In genomic region chr2:114012749-114013211, GRCm38 (mm10) we compare ENCODE assay signal across 9 mouse cellular contexts. TPM values are rescaled to one million over a fixed set of nuclear protein-coding genes. Genes with fewer than 3 reads are reported as not detected.
DNase-seq lines count a peak whose midpoint lies in the region; ATAC-seq and TF ChIP-seq lines count a peak whose summit lies in the region.
"Had no signal": no experiment of that assay in that cellular context is flagged by ENCODE, and none has a peak within 500 bp of the region (broad histone marks: within the 10 kb centered on the region; RNA-seq: fewer than 3 reads in every experiment).

No protein-coding gene starts in this region.

- ATAC-seq in hindbrain, embryonic 12.5 days (ENCODE audit: low FRiP score), result peak; percentile 88
- peak; percentile 65 for ATAC-seq in neural tube, embryonic 11.5 days (ENCODE audit: insufficient read depth, low FRiP score, low TSS enrichment)
- ATAC-seq in megakaryocyte-erythroid progenitor cell, adult 5-6 weeks (replicated peaks; ENCODE audit: low FRiP score, low TSS enrichment, poor library complexity, severe bottlenecking), result no peak
- ATAC-seq in megakaryocyte progenitor cell, adult 5-6 weeks (replicated peaks; ENCODE audit: poor library complexity), result no peak

- peaks cover 7% of the 10 kb centered on the region for H3K4me1 ChIP-seq in hindbrain, embryonic 12.5 days
- no peaks in the 10 kb centered on the region for H3K4me1 ChIP-seq in neural tube, embryonic 11.5 days (ENCODE audit: control insufficient read depth, insufficient read depth, low read length)

- no peak for TF ChIP-seq CTCF in layer of hippocampus, adult 2 months (conservative IDR thresholded peaks at IDR 0.05)

- peaks cover 51% of the 10 kb centered on the region for H3K27me3 ChIP-seq in hindbrain, embryonic 12.5 days
- peaks cover 23% of the 10 kb centered on the region for H3K27me3 ChIP-seq in neural tube, embryonic 11.5 days (ENCODE audit: control insufficient read depth, insufficient read depth, low read length)

- WGBS in hindbrain, embryonic 12.5 days, result 3% methylated on average over 19 of the region's 19 CpGs
- WGBS in neural tube, embryonic 11.5 days, result 4% methylated on average over 19 of the region's 19 CpGs

- no peaks in the 10 kb centered on the region for H3K36me3 ChIP-seq in hindbrain, embryonic 12.5 days
- no peaks in the 10 kb centered on the region for H3K36me3 ChIP-seq in neural tube, embryonic 11.5 days (ENCODE audit: control insufficient read depth, insufficient read depth, low read length)

- no peak for DNase-seq in layer of hippocampus, adult 2 months (ENCODE audit: low spot score in 2 of 2)
- DNase-seq in layer of hippocampus, adult 18-20 months (ENCODE audit: low spot score in 2 of 2), result no peak
- peak; percentile 59 to 65 for DNase-seq in cerebellum, postnatal 14 days
- peak; percentile 35 for DNase-seq in neural tube, embryonic 11.5 days (ENCODE audit: low spot score)
- no peak for DNase-seq in adrenal gland, postnatal 36 days

- peak overlapping the region; percentile 55 for H3K4me3 ChIP-seq in layer of hippocampus, adult 2 months
- H3K4me3 ChIP-seq in hindbrain, embryonic 12.5 days, result peak overlapping the region; percentile 66
- peak overlapping the region; percentile 52 for H3K4me3 ChIP-seq in neural tube, embryonic 11.5 days (ENCODE audit: low read depth, low read length)

- no peaks in the 10 kb centered on the region for H3K9me3 ChIP-seq in hindbrain, embryonic 12.5 days (replicated peaks)
- H3K9me3 ChIP-seq in neural tube, embryonic 11.5 days (ENCODE audit: control insufficient read depth, low read length), result no peaks in the 10 kb centered on the region

- H3K9ac ChIP-seq in hindbrain, embryonic 12.5 days, result peak overlapping the region; percentile 67
- peak overlapping the region; percentile 56 for H3K9ac ChIP-seq in neural tube, embryonic 11.5 days (ENCODE audit: low read length)

- H3K4me2 ChIP-seq in hindbrain, embryonic 12.5 days (replicated peaks), result peak overlapping the region; percentile 91
- peak overlapping the region; percentile 90 for H3K4me2 ChIP-seq in neural tube, embryonic 11.5 days (ENCODE audit: low read depth)

- H3K27ac ChIP-seq in layer of hippocampus, adult 2 months, result peak overlapping the region; percentile 53; the same call in 1 of the 2 replicates
- 0 out of 2 replicates have a peak overlapping the region, but pooled peaks have one; percentile 68 for H3K27ac ChIP-seq in hindbrain, embryonic 12.5 days
- H3K27ac ChIP-seq in neural tube, embryonic 11.5 days (ENCODE audit: low read depth, low read length), result no peak overlapping the region

RNA-seq across cellular contexts. Expression of gene Gjd2, which starts 0.6 kb away (rescaled TPM):
- 1 to 10 TPM; 4.8 to 5.5 TPM for total RNA-seq in layer of hippocampus, adult 2 months (2021)
- total RNA-seq in layer of hippocampus, adult 18-20 months (2021), result 1 to 10 TPM; 4.5 to 4.8 TPM
- polyA plus RNA-seq in hindbrain, embryonic 12.5 days (2016; fragmentation: Nextera tagmentation; extraction: Ambion mirVana), result 1.6 and 1.7 TPM in 2 replicates
- polyA plus RNA-seq in neural tube, embryonic 11.5 days (2014; fragmentation: Nextera tagmentation; extraction: Ambion mirVana), result 1.3 TPM in 2 replicates
- not detected in 2 replicates for total RNA-seq in megakaryocyte-erythroid progenitor cell, adult 5-6 weeks (2014; fragmentation: Nextera tagmentation)
- not detected in 2 replicates for total RNA-seq in megakaryocyte-erythroid progenitor cell, adult 5-6 weeks (2017)
- not detected in 2 replicates for total RNA-seq in megakaryocyte progenitor cell, adult 5-6 weeks (2015)
- not detected in 2 replicates for total RNA-seq in megakaryocyte progenitor cell, adult 5-6 weeks (2017)
- 1 to 10 TPM; 4.1 to 4.9 TPM for total RNA-seq in adrenal gland, postnatal 36 days (2021)

RNA-seq across cellular contexts. Expression of gene Actc1, which starts 40.6 kb away (rescaled TPM):
- not detected for total RNA-seq in layer of hippocampus, adult 2 months (2021)
- not detected for total RNA-seq in layer of hippocampus, adult 18-20 months (2021)
- polyA plus RNA-seq in hindbrain, embryonic 12.5 days (2016; fragmentation: Nextera tagmentation; extraction: Ambion mirVana), result 33.5 and 138 TPM in 2 replicates
- polyA plus RNA-seq in neural tube, embryonic 11.5 days (2014; fragmentation: Nextera tagmentation; extraction: Ambion mirVana), result 188 and 223 TPM in 2 replicates
- total RNA-seq in megakaryocyte-erythroid progenitor cell, adult 5-6 weeks (2014; fragmentation: Nextera tagmentation), result not detected in 2 replicates
- not detected in 2 replicates for total RNA-seq in megakaryocyte-erythroid progenitor cell, adult 5-6 weeks (2017)
- total RNA-seq in megakaryocyte progenitor cell, adult 5-6 weeks (2015), result not detected in 2 replicates
- total RNA-seq in megakaryocyte progenitor cell, adult 5-6 weeks (2017), result not detected in 2 replicates
- total RNA-seq in adrenal gland, postnatal 36 days (2021), result not detected
- total RNA-seq: layer of hippocampus, postnatal 25 days had no signal

Comparison
In these comparisons a context has a peak if more than half of its experiments do, and no peak if none do; other contexts are left out.
1. DNase-seq: peak in cerebellum, postnatal 14 days (2 of 2) and neural tube, embryonic 11.5 days (single experiment); none in layer of hippocampus, adult 2 months (0 of 2), layer of hippocampus, adult 18-20 months (0 of 2) and adrenal gland, postnatal 36 days (0 of 2).
2. ATAC-seq: peak in hindbrain, embryonic 12.5 days (single experiment) and neural tube, embryonic 11.5 days (single experiment); none in megakaryocyte-erythroid progenitor cell, adult 5-6 weeks (single experiment) and megakaryocyte progenitor cell, adult 5-6 weeks (single experiment).
3. RNA of gene Gjd2, which starts 0.6 kb away (total RNA-seq): 4.8 to 5.5 TPM in layer of hippocampus, adult 2 months, 4.1 to 4.9 TPM in adrenal gland, postnatal 36 days and 4.5 to 4.8 TPM in layer of hippocampus, adult 18-20 months; not detected in megakaryocyte-erythroid progenitor cell, adult 5-6 weeks and not detected in megakaryocyte progenitor cell, adult 5-6 weeks; every median in the first group is over 4 times any median in the second.
4. Peak in every context shown above with its lines, with median percentiles within 50 percentile points of each other: H3K4me3 ChIP-seq.